Mouse (Mus musculus) lung, postnatal 10 days (tissue): ENCODE results near the gene Lpar3.
A peak's percentile ranks its signal among the peaks of the same experiment; 100 is the strongest.
"Not testable (repeated sequence)": the region's sequence is repeated elsewhere in the genome, so short reads cannot be mapped to it uniquely, and the experiment has no call there.

ENCODE experiments used
- DNase-seq: peaks from one replicate; pipeline ENCODE4 v3.0.0; 2021

Gene Lpar3

GRCm38 (mm10) chr3:146220776-146221486 lies at the start of gene Lpar3:
Gene Lpar3 (plus strand): TSS chr3:146220963.
- DNase-seq, result peak; percentile 86

GRCm38 (mm10) chr3:146173030-146173429 lies 47.7 kb upstream of the Lpar3 start:
- DNase-seq, result no peak

- DNase-seq, result no peak
Measured at GRCm38 (mm10) chr3:146174215-146174614, 46.5 kb upstream of the Lpar3 start.

GRCm38 (mm10) chr3:146177295-146177694 lies 43.5 kb upstream of the Lpar3 start:
- DNase-seq, result no peak

- peak; percentile 85 for DNase-seq
Measured at GRCm38 (mm10) chr3:146177748-146178582, 42.8 kb upstream of the Lpar3 start.

- no peak for DNase-seq
Measured at GRCm38 (mm10) chr3:146180341-146180740, 40.4 kb upstream of the Lpar3 start.

GRCm38 (mm10) chr3:146180986-146181385 lies 39.8 kb upstream of the Lpar3 start:
- peak; percentile 78 for DNase-seq

- peak; percentile 76 for DNase-seq
Measured at GRCm38 (mm10) chr3:146184992-146185657, 35.6 kb upstream of the Lpar3 start.

GRCm38 (mm10) chr3:146186033-146186432 lies 34.7 kb upstream of the Lpar3 start:
- DNase-seq, result no peak

- DNase-seq, result no peak
Measured at GRCm38 (mm10) chr3:146189933-146190332, 30.8 kb upstream of the Lpar3 start.

- DNase-seq, result no peak
Measured at GRCm38 (mm10) chr3:146192507-146192906, 28.3 kb upstream of the Lpar3 start.

GRCm38 (mm10) chr3:146195153-146195552 lies 25.6 kb upstream of the Lpar3 start:
- no peak for DNase-seq

- no peak for DNase-seq
Measured at GRCm38 (mm10) chr3:146196301-146196700, 24.5 kb upstream of the Lpar3 start.

GRCm38 (mm10) chr3:146196780-146197743 lies 23.7 kb upstream of the Lpar3 start:
- no peak for DNase-seq

GRCm38 (mm10) chr3:146197785-146198184 lies 23.0 kb upstream of the Lpar3 start:
- no peak for DNase-seq

GRCm38 (mm10) chr3:146198803-146199481 lies 21.8 kb upstream of the Lpar3 start:
- DNase-seq, result no peak

GRCm38 (mm10) chr3:146199486-146199885 lies 21.3 kb upstream of the Lpar3 start:
- DNase-seq, result no peak

- no peak for DNase-seq
Measured at GRCm38 (mm10) chr3:146204375-146204774, 16.4 kb upstream of the Lpar3 start.

GRCm38 (mm10) chr3:146205305-146205704 lies 15.5 kb upstream of the Lpar3 start:
- no peak for DNase-seq

GRCm38 (mm10) chr3:146206635-146207034 lies 14.1 kb upstream of the Lpar3 start:
- DNase-seq, result no peak

- DNase-seq, result no peak
Measured at GRCm38 (mm10) chr3:146207440-146207839, 13.3 kb upstream of the Lpar3 start.

GRCm38 (mm10) chr3:146209759-146210158 lies 11.0 kb upstream of the Lpar3 start:
- not testable (repeated sequence) for DNase-seq
